Mouse (Mus musculus) urinary bladder, postnatal 4 days (tissue): ENCODE measurements around the gene Cldn18.
A peak's percentile ranks its signal among the peaks of the same experiment; 100 is the strongest.

Experiments
- DNase-seq, 2 experiments: peaks; one replicate each; pipeline ENCODE4 v3.0.0; 2021 to 2022; ENCODE audit warnings: low spot score in 2 of 2

The Cldn18 gene

GRCm38 (mm10) chr9:99717134-99717533 is at the start of gene Cldn18:
Cldn18 (minus strand) TSS chr9:99717267.
- DNase-seq: no peak

GRCm38 (mm10) chr9:99763530-99763929 is 46.5 kb upstream of the Cldn18 start:
- DNase-seq: no peak

GRCm38 (mm10) chr9:99750272-99750671 is 33.2 kb upstream of the Cldn18 start:
- no peak for DNase-seq

- no peak for DNase-seq
Measured at GRCm38 (mm10) chr9:99748279-99748678, 31.2 kb upstream of the Cldn18 start.

- no peak for DNase-seq
Measured at GRCm38 (mm10) chr9:99747731-99748130, 30.7 kb upstream of the Cldn18 start.

- DNase-seq: no peak
Measured at GRCm38 (mm10) chr9:99744548-99744947, 27.5 kb upstream of the Cldn18 start.

- peak in 1 of 2 experiments; percentile 28 for DNase-seq
Measured at GRCm38 (mm10) chr9:99729943-99730646, 13.0 kb upstream of the Cldn18 start.

- no peak for DNase-seq
Measured at GRCm38 (mm10) chr9:99727819-99728218, 10.8 kb upstream of the Cldn18 start.

- DNase-seq: peak; percentile 4 to 56
Measured at GRCm38 (mm10) chr9:99725278-99725677, 8.2 kb upstream of the Cldn18 start.

GRCm38 (mm10) chr9:99720011-99720410 is 2.9 kb upstream of the Cldn18 start:
- no peak for DNase-seq

- no peak for DNase-seq
Measured at GRCm38 (mm10) chr9:99710297-99710696, 6.8 kb downstream of the Cldn18 start.

GRCm38 (mm10) chr9:99709588-99710248 is 7.3 kb downstream of the Cldn18 start:
- no peak for DNase-seq

GRCm38 (mm10) chr9:99707425-99708126 is 9.5 kb downstream of the Cldn18 start:
- no peak for DNase-seq

- DNase-seq: no peak
Measured at GRCm38 (mm10) chr9:99706264-99706663, 10.8 kb downstream of the Cldn18 start.

GRCm38 (mm10) chr9:99703711-99704110 is 13.4 kb downstream of the Cldn18 start:
- DNase-seq: no peak

GRCm38 (mm10) chr9:99702215-99702614 is 14.9 kb downstream of the Cldn18 start:
- DNase-seq: no peak

- DNase-seq: no peak
Measured at GRCm38 (mm10) chr9:99701187-99701586, 15.9 kb downstream of the Cldn18 start.

- no peak for DNase-seq
Measured at GRCm38 (mm10) chr9:99699752-99700389, 17.2 kb downstream of the Cldn18 start.

- DNase-seq: no peak
Measured at GRCm38 (mm10) chr9:99694961-99695360, 22.1 kb downstream of the Cldn18 start.

- DNase-seq: no peak
Measured at GRCm38 (mm10) chr9:99690386-99690785, 26.7 kb downstream of the Cldn18 start.

- no peak for DNase-seq
Measured at GRCm38 (mm10) chr9:99689796-99690195, 27.3 kb downstream of the Cldn18 start.

GRCm38 (mm10) chr9:99685536-99686231 is 31.4 kb downstream of the Cldn18 start:
- no peak for DNase-seq
